Mouse (Mus musculus) kidney, postnatal 10 days (tissue): ENCODE data around the gene Kcnh7.

Experiments used
- DNase-seq: peaks from one replicate; pipeline ENCODE4 v3.0.0; 2021; ENCODE audit warnings: mixed read lengths

The Kcnh7 gene

DNA sequence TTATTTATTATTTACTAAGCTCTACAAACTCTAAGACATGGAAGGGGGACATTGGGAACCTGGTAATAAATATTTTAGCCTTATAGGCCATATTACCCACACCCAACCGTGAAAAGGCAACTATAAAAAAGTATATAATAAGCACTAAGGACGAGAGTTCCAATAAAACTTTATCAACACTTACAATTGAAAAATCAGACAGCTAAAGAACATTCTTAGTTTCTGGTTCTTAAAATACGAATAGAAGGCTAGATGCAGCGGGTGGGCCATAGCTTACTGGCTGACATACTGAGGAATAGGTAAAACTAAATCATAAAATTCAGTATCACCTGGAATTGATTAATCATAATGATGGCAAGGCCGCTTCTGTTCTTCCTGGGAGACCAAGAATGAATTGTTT is 539.2 kb downstream of the Kcnh7 start:
- no peak for DNase-seq
